Mouse (Mus musculus): ENCODE data around the gene P4ha1.
A peak's percentile ranks its signal among the peaks of the same experiment; 100 is the strongest.

P4ha1 gene

GRCm38 (mm10) chr10:59324311-59325165 lies 1.4 kb downstream of the P4ha1 start:
- peak; percentile 47 for DNase-seq

GRCm38 (mm10) chr10:59326612-59327315 lies 3.7 kb downstream of the P4ha1 start:
- DNase-seq, result no peak

GRCm38 (mm10) chr10:59327316-59327710 lies 4.2 kb downstream of the P4ha1 start:
- DNase-seq, result no peak

- DNase-seq, result peak; percentile 39
Observed at GRCm38 (mm10) chr10:59331546-59332256, 8.6 kb downstream of the P4ha1 start.

GRCm38 (mm10) chr10:59333400-59333799 lies 10.3 kb downstream of the P4ha1 start:
- no peak for DNase-seq

- DNase-seq, result peak; percentile 92
Observed at GRCm38 (mm10) chr10:59334899-59335798, 12.1 kb downstream of the P4ha1 start.

- DNase-seq, result no peak
Observed at GRCm38 (mm10) chr10:59336124-59336523, 13.0 kb downstream of the P4ha1 start.

GRCm38 (mm10) chr10:59346560-59346959 lies 23.5 kb downstream of the P4ha1 start:
- DNase-seq, result no peak

GRCm38 (mm10) chr10:59348200-59348599 lies 25.1 kb downstream of the P4ha1 start:
- no peak for DNase-seq

- no peak for DNase-seq
Observed at GRCm38 (mm10) chr10:59349536-59349935, 26.4 kb downstream of the P4ha1 start.

- no peak for DNase-seq
Observed at GRCm38 (mm10) chr10:59353065-59353464, 30.0 kb downstream of the P4ha1 start.

- DNase-seq, result no peak
Observed at GRCm38 (mm10) chr10:59354120-59354519, 31.0 kb downstream of the P4ha1 start.

- DNase-seq, result no peak
Observed at GRCm38 (mm10) chr10:59355020-59355419, 31.9 kb downstream of the P4ha1 start.

GRCm38 (mm10) chr10:59358744-59359143 lies 35.6 kb downstream of the P4ha1 start:
- DNase-seq, result peak; percentile 27

- no peak for DNase-seq
Observed at GRCm38 (mm10) chr10:59363208-59363607, 40.1 kb downstream of the P4ha1 start.

GRCm38 (mm10) chr10:59364551-59364950 lies 41.5 kb downstream of the P4ha1 start:
- DNase-seq, result no peak

- DNase-seq, result no peak
Observed at GRCm38 (mm10) chr10:59365804-59366589, 42.9 kb downstream of the P4ha1 start.

- no peak for DNase-seq
Observed at GRCm38 (mm10) chr10:59366746-59367145, 43.6 kb downstream of the P4ha1 start.

GRCm38 (mm10) chr10:59367206-59367605 lies 44.1 kb downstream of the P4ha1 start:
- no peak for DNase-seq

GRCm38 (mm10) chr10:59368729-59369128 lies 45.6 kb downstream of the P4ha1 start:
- no peak for DNase-seq

- no peak for DNase-seq
Observed at GRCm38 (mm10) chr10:59369426-59369825, 46.3 kb downstream of the P4ha1 start.

- DNase-seq, result no peak
Observed at GRCm38 (mm10) chr10:59377906-59378305, 54.8 kb downstream of the P4ha1 start.

Data from kidney, adult 9 months (tissue).